Mouse (Mus musculus) cortical plate, adult 2 months (tissue): ENCODE measurements around the gene Elmsan1.

Source experiments
- CTCF ChIP-seq: fragments of 200-500 bp; IDR thresholded peaks from 2 replicates; pipeline ENCODE4 v1.5.1; 2011; ENCODE audit warnings: mild to moderate bottlenecking, control low read depth, low read length; ENCODE audit not compliant: insufficient read depth; ENCODE audit errors: extremely low read depth
- POLR2A ChIP-seq: fragments of 200-500 bp; IDR thresholded peaks from 2 replicates; pipeline ENCODE4 v1.6.1; 2011; ENCODE audit warnings: mild to moderate bottlenecking, low read length, control low read depth; ENCODE audit not compliant: insufficient read depth; ENCODE audit errors: extremely low read depth

DNA sequence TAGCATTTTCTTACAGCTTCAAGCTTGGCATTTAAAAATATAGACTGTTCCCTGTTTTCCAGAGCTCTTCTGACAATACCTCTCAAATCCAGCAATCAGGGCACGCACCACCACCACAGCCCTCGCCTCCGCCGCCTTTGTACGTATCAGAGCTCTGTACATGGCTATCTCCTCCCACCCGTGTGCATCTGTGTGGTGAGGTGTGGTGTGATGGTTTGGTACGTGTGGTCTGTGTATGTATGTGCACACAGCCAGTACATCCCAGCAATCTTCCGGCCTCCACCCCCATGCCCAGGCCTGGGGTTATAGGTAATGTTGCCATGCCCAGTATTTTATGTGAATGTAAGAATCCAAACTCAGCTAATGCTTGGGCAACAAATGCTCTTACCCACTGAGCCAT, 14.0 kb downstream of the Elmsan1 start:
- no peak for TF ChIP-seq POLR2A
- TF ChIP-seq CTCF: no peak
